Mouse (Mus musculus) thymus, adult 2 months (tissue): Measurements from ENCODE around the gene Fars2.

Experiments
- CTCF ChIP-seq: fragments of 200-500 bp; IDR thresholded peaks from 2 replicates; pipeline ENCODE4 v1.5.1; 2012; ENCODE audit warnings: mild to moderate bottlenecking, control low read depth, low read length, moderate library complexity, borderline replicate concordance; ENCODE audit not compliant: control insufficient read depth, poor library complexity, insufficient read depth; ENCODE audit errors: extremely low read depth
- POLR2A ChIP-seq: fragments of 200-500 bp; IDR thresholded peaks from 2 replicates; pipeline ENCODE4 v1.6.1; 2012; ENCODE audit warnings: mild to moderate bottlenecking, low read length, control low read depth, moderate library complexity; ENCODE audit not compliant: control insufficient read depth, poor library complexity, insufficient read depth; ENCODE audit errors: extremely low read depth

- no peak for TF ChIP-seq CTCF
- no peak for TF ChIP-seq POLR2A
Measured at GRCm38 (mm10) chr13:36416546-36416945, 299.3 kb downstream of the Fars2 start.
